Mouse (Mus musculus): ENCODE measurements at regions not wholly inside any gene's neighbourhood (a gene's known extent, or its start where the extent isn't known, plus 50 kb on each side); places are given as distances from the start of the nearest gene placed in this dataset.
A peak's percentile ranks its signal among the peaks of the same experiment; 100 is the strongest.

DNA sequence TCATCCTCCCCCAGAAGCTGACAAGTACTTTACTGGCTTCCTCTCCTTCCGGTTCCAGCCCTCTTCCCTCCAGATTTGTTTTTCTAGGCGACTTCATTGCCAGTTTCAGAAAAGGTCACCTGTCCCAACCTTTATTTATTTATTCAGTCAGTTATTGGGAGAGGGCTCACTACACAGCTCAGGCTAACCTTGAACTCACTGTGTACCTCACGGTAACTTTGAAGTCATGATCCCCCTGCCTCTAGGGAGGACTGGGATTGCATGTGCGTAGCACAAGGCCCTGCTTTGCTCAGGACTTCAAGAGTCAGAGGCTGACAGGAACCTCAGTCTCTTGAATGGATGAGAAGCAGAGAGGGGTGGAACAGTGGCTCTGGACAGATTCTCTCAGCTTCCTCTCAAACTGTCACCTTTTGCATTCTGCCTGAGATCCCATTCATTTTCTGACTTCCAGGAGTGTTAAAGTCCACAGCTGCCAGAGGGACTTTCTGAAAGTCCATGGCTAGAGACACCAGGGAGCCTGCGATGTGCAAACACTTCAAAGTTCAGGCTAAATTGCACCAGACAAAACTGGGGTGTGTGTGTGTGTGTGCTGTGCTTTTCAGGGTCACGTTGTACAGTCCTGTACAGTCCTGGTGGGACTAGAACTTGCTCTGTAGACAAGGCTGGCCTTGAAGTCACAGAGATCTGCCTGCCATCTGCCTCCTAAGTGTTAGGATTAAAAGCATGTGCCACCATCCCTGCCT is 211.2 kb upstream of the Atp6ap2 start:
- Histone ChIP-seq H3K27me3 (ENCODE audit: control insufficient read depth, insufficient read depth, low read length) (no peaks in the 10 kb centered on the region), H3K9ac (replicated peaks; ENCODE audit: low read depth, low read length) (no peak overlapping the region), H3K4me3 (ENCODE audit: low read depth, low read length) (no peak overlapping the region), H3K9me3 (replicated peaks; ENCODE audit: control insufficient read depth, low read length) (no peaks in the 10 kb centered on the region), H3K27ac (ENCODE audit: low read depth) (no peak overlapping the region), H3K4me1 (ENCODE audit: control insufficient read depth, insufficient read depth) (no peaks in the 10 kb centered on the region), H3K36me3 (replicated peaks; ENCODE audit: control insufficient read depth, insufficient read depth, low read length) (no peaks in the 10 kb centered on the region), H3K4me2 (ENCODE audit: low read depth, low read length) (no peak overlapping the region)
- WGBS = 75% methylated on average over 6 of the region's 6 CpGs
- ATAC-seq (ENCODE audit: insufficient read depth, low read depth) (no peak), DNase-seq (ENCODE audit: low spot score) (no peak)
- no peak for TF ChIP-seq CTCF (IDR thresholded peaks at IDR 0.05; ENCODE audit: low read depth)
- no peak for TF ChIP-seq EP300 (IDR thresholded peaks at IDR 0.05; ENCODE audit: low read depth)

DNA sequence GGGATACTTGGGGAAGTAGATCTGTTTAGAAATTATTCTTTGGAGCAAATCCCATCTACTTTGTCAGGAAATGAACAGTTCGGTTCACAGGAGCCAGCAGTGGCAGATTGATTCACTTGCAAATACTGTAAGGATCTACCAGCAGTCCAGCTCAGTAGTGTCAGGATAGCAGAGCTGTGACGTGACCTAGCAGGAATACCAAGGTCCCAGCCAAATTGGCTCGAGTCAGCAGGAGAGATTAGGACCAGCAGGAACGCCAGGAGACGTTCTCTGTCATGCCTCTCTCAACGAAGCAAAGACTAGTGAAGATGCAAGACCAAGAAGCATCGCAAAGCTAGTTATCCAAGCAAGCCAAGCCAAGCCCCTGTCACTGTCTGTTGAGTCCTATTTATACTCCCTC is 210.2 kb upstream of the Atp6ap2 start:
- TF ChIP-seq EP300 (IDR thresholded peaks at IDR 0.05; ENCODE audit: low read depth) (no peak), CTCF (IDR thresholded peaks at IDR 0.05; ENCODE audit: low read depth) (no peak)
- DNase-seq (ENCODE audit: low spot score) = peak; percentile 17
- H3K27me3 ChIP-seq (ENCODE audit: control insufficient read depth, insufficient read depth, low read length) = no peaks in the 10 kb centered on the region

DNA sequence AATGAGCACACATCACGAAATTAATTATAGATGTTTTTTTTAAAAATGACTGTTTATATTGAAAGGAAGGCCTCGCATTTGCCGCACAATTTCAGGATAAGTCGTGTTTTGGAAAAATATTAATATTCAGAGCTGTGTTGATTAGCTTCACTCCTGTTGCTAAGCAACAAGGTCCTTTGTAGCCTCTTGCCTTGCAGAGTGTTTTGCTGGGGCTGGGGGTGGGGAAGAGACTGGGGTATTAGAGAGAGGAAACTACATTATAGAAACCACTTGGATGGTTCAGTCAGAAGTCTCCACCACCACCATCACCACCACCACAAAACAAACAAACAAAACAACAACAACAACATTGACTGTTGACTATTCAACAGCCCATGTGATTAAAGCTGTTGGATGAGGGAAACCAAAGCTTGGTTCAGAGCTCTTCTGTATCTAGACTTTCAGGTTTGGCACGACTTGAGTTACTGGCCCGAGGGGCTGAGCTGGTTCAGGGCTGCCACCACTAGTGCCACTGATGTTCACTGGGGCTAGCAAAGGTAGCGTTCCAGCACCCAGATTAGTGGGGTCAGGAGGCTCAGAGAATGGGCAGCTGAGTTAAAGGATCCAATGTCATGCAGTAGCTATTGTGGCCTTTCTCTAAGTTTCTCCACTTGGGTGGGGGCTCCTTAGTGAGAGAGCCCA is 195.3 kb upstream of the Atp6ap2 start:
- 75% methylated on average over 7 of the region's 7 CpGs for WGBS
- H3K4me2 ChIP-seq (ENCODE audit: low read depth, low read length) = no peak overlapping the region
- TF ChIP-seq EP300 (IDR thresholded peaks at IDR 0.05; ENCODE audit: low read depth) = no peak
- no peak for TF ChIP-seq CTCF (IDR thresholded peaks at IDR 0.05; ENCODE audit: low read depth)
- no peaks in the 10 kb centered on the region for H3K4me1 ChIP-seq (ENCODE audit: control insufficient read depth, insufficient read depth)
- H3K27ac ChIP-seq (ENCODE audit: low read depth) = no peak overlapping the region
- no peak overlapping the region for H3K9ac ChIP-seq (replicated peaks; ENCODE audit: low read depth, low read length)
- DNase-seq (ENCODE audit: low spot score) (no peak), ATAC-seq (ENCODE audit: insufficient read depth, low read depth) (no peak)
- H3K9me3 ChIP-seq (replicated peaks; ENCODE audit: control insufficient read depth, low read length) = no peaks in the 10 kb centered on the region
- no peaks in the 10 kb centered on the region for H3K36me3 ChIP-seq (replicated peaks; ENCODE audit: control insufficient read depth, insufficient read depth, low read length)
- no peaks in the 10 kb centered on the region for H3K27me3 ChIP-seq (ENCODE audit: control insufficient read depth, insufficient read depth, low read length)
- no peak overlapping the region for H3K4me3 ChIP-seq (ENCODE audit: low read depth, low read length)

More for the DNA sequence above, 210.2 kb upstream of the Atp6ap2 start:
- Histone ChIP-seq H3K4me1 (ENCODE audit: control insufficient read depth, insufficient read depth) (no peaks in the 10 kb centered on the region), H3K9ac (replicated peaks; ENCODE audit: low read depth, low read length) (no peak overlapping the region), H3K4me2 (ENCODE audit: low read depth, low read length) (no peak overlapping the region), H3K4me3 (ENCODE audit: low read depth, low read length) (no peak overlapping the region), H3K36me3 (replicated peaks; ENCODE audit: control insufficient read depth, insufficient read depth, low read length) (no peaks in the 10 kb centered on the region), H3K27ac (ENCODE audit: low read depth) (no peak overlapping the region), H3K9me3 (replicated peaks; ENCODE audit: control insufficient read depth, low read length) (no peaks in the 10 kb centered on the region)
- WGBS = 49% methylated on average over 7 of the region's 7 CpGs
- ATAC-seq (ENCODE audit: insufficient read depth, low read depth) = no peak

DNA sequence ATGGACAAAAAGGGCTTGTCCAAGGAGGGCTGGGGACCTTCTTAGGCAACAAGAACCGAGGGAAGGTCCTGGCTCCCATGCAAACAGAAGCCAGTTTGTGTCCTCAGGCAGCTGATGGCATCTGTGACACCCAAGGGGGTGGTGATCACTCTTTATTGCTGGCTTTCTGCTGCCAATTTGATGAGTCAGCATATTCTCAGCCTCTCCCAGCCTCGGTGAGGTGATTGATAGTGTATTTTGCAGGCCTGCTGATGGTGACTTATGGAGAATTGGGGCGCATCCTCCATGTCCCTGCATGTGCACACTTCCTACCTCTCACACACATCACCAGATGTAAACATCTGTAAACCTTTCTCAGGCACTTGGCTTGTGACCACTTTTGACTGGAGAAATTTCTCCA is 178.3 kb upstream of the Atp6ap2 start:
- Histone ChIP-seq H3K4me3 (ENCODE audit: low read depth, low read length) (no peak overlapping the region), H3K36me3 (replicated peaks; ENCODE audit: control insufficient read depth, insufficient read depth, low read length) (no peaks in the 10 kb centered on the region), H3K4me1 (ENCODE audit: control insufficient read depth, insufficient read depth) (no peaks in the 10 kb centered on the region), H3K9me3 (replicated peaks; ENCODE audit: control insufficient read depth, low read length) (no peaks in the 10 kb centered on the region), H3K9ac (replicated peaks; ENCODE audit: low read depth, low read length) (no peak overlapping the region), H3K27me3 (ENCODE audit: control insufficient read depth, insufficient read depth, low read length) (no peaks in the 10 kb centered on the region), H3K4me2 (ENCODE audit: low read depth, low read length) (no peak overlapping the region), H3K27ac (ENCODE audit: low read depth) (no peak overlapping the region)
- TF ChIP-seq CTCF (IDR thresholded peaks at IDR 0.05; ENCODE audit: low read depth) (no peak), EP300 (IDR thresholded peaks at IDR 0.05; ENCODE audit: low read depth) (no peak)
- DNase-seq (ENCODE audit: low spot score) (no peak), ATAC-seq (ENCODE audit: insufficient read depth, low read depth) (no peak)
- 57% methylated on average over 3 of the region's 3 CpGs for WGBS

DNA sequence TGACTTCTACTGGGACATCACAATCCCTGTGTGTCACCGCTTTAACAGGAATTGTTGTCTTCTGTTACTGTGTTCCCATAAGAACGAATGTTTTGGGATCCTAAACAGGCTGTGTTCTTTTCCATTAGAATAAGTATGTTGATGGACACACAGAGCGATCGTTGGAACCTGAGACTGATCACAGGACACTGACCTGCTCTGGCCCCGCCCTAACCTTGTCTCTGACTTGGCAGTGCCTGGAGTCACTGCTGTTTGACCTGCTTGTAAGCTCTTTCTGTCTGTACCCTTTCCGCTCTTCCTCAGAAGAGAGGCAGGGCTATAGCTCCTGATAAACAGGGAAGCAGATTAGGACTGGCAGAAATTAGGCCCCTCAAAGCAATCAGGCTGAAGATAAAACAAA is 162.0 kb upstream of the Atp6ap2 start:
- no peaks in the 10 kb centered on the region for H3K9me3 ChIP-seq (replicated peaks; ENCODE audit: control insufficient read depth, low read length)
- no peak overlapping the region for H3K27ac ChIP-seq (ENCODE audit: low read depth)
- WGBS = 65% methylated on average over 6 of the region's 6 CpGs
- H3K4me3 ChIP-seq (ENCODE audit: low read depth, low read length) = no peak overlapping the region
- ATAC-seq (ENCODE audit: insufficient read depth, low read depth) (no peak), DNase-seq (ENCODE audit: low spot score) (no peak)
- H3K4me1 ChIP-seq (ENCODE audit: control insufficient read depth, insufficient read depth) = no peaks in the 10 kb centered on the region
- no peak overlapping the region for H3K4me2 ChIP-seq (ENCODE audit: low read depth, low read length)
- no peaks in the 10 kb centered on the region for H3K36me3 ChIP-seq (replicated peaks; ENCODE audit: control insufficient read depth, insufficient read depth, low read length)
- TF ChIP-seq EP300 (IDR thresholded peaks at IDR 0.05; ENCODE audit: low read depth) (no peak), CTCF (IDR thresholded peaks at IDR 0.05; ENCODE audit: low read depth) (no peak)
- H3K27me3 ChIP-seq (ENCODE audit: control insufficient read depth, insufficient read depth, low read length) = no peaks in the 10 kb centered on the region
- H3K9ac ChIP-seq (replicated peaks; ENCODE audit: low read depth, low read length) = no peak overlapping the region
